Mouse (Mus musculus): ENCODE results near the gene Slc25a51. TPM values are rescaled to one million over a fixed set of nuclear protein-coding genes. Genes with fewer than 3 reads are reported as not detected.
"Not testable (repeated sequence)": the region's sequence is repeated elsewhere in the genome, so short reads cannot be mapped to it uniquely, and the experiment has no call there.

The Slc25a51 gene
- total RNA-seq, 2 experiments from 2014 or later: 32.4 to 40.3 TPM

DNA sequence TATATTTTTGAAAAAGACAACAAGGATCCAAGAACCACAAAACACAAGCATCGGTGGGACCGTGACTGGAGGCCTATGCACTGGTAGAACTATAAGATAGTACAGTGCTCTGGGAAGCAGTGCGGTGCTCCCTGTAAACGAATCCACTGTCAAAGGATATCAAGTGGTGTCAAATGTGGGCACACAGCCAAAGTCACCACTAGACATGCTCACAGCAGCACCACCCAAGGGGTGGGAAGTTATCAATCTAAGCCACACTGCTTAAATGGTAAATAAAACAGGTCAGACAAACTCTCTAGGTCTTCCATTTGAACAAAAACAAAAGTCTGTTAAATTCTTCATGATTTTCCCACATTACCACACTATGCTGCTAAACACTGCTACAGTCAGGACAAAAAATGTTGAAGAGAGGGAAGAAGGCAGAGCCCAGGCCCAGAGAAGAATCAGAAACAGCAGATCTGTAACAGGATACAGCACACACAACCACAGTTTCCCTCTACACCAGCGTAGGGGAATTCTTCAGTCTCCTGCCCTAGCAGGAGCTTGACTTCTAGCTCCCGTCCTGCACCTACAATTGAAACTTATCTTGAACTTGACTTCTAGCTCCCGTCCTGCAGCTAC is 5.6 kb downstream of the Slc25a51 start:
- ATAC-seq (replicated peaks; ENCODE audit: poor library complexity, severe bottlenecking): no peak

DNA sequence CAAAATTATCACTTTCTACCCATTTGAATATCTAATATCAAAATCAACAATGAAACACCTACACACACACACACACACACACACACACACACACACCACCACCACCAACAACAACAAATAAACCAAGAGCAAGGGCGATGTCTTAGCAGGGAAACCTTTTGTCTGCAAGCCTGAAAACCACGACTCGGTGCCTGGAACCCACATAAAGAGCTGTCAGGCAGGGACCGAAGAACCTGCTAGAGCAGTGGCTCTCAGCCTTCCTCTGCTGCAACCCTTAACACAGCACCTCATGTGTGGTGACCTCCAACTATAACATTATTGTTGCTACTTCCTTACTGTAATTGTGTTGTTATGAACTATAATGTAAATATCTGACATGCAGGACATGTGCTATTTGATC is 6.3 kb downstream of the Slc25a51 start:
- no peak for ATAC-seq (replicated peaks; ENCODE audit: poor library complexity, severe bottlenecking)

DNA sequence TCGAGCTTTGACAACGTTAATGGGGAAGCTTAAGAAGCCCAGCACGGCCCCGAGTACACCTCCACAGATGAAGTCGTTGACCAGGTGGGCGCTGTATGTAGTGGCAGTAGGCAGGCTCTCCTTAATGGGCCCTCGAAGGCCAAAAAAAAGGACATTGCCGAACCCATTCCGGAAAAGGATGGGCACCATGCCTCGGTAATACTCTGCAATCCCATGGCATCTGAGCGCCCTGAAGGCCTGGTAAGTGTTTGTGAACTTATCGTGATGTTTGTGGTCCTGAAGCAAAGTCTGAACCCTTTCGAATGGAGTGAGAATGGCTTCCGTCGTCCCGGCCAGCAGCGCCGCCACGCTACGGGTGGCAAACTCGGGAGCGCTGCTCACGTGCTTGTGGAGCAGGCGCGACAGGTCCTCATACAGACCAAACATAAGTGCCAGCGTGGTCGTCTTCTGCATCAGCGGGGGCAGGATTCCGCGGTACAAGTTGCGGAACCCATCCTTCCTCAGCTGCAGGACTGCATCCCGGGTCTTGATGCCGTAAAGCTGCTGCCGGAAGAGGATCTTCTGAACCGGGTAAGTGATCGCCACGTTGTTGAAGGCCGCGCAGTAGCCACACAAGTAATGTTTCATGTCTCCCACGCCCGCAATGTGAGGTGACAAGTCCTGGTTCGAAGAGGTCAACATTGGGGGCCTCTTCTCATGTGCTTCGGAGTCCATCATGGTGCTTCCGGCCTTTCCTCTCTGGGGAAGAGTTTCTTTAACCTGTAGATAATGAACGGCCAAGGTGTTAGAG is 8.9 kb downstream of the Slc25a51 start:
- no peak for ATAC-seq (replicated peaks; ENCODE audit: poor library complexity, severe bottlenecking)

DNA sequence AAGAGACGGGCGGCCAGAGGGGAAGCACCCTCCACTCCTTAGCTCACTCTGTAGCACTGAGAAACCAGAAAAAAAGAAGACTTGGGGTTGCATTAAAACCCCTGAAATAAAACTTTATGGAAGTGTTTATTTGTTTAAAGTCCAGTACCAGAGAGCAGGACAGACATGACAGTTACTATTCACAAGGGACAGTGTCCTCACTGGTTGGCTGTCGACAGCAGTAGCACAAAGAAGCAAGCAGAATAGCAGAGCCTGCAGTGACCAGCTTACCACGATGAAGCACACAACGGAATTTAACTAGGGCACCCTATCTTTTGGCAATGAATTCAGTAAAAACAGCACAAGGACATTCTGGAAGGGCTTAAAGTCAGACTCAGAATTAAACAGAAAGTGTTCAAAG is 10.3 kb downstream of the Slc25a51 start:
- not testable (repeated sequence) for ATAC-seq (replicated peaks; ENCODE audit: poor library complexity, severe bottlenecking)

DNA sequence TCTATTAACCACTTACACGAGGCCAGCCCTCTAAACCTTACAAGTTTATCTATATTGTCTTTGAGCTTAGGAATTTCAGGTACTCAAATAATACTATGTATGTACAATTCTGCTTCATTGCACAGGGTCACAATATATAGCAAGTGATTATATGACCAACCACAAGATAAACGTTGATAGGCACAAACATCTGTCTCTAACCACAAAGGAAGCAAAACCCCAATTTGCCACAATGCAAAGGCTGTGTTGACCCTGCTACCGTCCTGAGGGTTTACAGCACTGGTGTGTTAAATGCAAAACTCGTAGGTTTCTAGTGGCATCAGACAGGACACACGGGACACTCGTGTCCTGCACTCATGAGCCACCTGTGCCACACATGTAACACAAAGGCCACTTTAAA is 12.4 kb downstream of the Slc25a51 start:
- peak; percentile 71 for ATAC-seq (replicated peaks; ENCODE audit: poor library complexity, severe bottlenecking)

DNA sequence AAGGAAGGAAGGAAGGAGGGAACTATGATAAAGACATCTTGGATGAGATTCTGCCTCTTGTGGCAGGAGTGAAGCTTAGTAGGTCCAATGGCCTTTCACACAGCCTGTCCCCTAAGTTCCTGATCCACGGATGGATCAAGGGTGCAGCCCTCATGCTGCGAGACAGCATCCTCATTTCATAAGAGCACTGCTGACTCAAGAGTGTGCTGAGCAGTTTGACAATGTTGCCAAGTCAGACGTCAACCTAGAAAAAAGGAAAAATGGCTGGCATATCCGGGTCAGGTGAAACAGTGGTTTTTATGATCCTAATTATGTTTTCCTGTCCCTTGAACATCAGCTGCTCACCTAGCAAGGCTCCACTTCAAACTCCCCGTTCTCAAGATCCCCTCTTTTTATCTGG is 14.9 kb downstream of the Slc25a51 start:
- ATAC-seq (replicated peaks; ENCODE audit: poor library complexity, severe bottlenecking): peak; percentile 69

DNA sequence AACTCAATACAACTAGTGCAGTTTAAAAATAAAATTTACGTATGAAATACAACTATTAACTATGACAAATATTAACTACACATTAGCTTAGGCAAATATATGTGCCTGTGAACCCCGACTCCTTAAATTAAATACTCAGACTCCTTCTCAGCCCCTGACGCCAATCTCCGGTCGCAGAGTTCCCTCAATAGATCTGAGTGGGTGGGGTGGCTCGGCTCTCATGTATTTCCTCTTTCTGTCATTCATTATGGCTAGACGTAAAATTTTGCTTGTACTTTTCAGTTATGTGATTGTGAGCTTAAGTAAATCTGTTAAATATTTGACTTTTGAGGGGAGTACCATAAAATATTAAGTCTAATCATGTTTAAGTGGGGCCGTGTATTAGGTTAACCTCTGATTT is 15.6 kb downstream of the Slc25a51 start:
- ATAC-seq (replicated peaks; ENCODE audit: poor library complexity, severe bottlenecking): peak; percentile 46; the same call in 1 of the 2 replicates

DNA sequence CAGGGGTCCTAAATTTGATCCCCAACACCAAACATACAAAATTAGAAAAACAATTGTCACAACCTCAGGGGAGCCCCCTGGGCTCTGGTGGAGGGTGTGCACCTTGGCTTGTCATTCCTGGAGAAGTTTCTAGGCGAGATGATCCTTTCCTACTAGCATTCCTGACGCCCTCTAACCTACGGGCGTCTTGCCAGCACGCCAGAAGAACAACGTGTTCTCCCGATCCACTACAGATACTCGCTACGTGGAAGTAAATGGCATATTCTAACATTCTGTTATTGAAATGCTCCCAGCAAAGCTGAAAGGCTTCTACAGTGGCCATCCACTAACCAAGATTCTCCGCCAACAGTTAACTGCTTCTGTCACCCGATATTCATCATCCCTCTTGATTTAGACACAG is 16.0 kb downstream of the Slc25a51 start:
- ATAC-seq (replicated peaks; ENCODE audit: poor library complexity, severe bottlenecking): no peak

DNA sequence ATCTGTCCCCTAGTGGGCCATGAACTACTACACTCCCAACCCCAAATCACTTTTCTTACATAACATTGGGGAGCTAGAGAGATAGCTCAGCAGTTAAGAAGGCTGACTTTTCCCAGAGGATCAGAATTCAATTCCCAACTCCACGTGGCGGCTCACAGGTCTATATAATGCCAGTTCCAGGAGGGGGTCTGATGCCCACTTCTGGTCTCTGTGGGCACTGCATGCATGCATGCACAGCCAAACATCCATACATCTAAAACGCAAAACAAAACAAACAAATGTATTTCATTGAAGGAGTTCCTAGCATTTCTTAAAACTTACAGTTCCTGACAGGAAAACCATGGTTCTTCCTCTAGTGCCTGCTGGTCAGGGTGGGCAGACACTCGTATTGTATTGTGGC is 16.5 kb downstream of the Slc25a51 start:
- no peak for ATAC-seq (replicated peaks; ENCODE audit: poor library complexity, severe bottlenecking)

DNA sequence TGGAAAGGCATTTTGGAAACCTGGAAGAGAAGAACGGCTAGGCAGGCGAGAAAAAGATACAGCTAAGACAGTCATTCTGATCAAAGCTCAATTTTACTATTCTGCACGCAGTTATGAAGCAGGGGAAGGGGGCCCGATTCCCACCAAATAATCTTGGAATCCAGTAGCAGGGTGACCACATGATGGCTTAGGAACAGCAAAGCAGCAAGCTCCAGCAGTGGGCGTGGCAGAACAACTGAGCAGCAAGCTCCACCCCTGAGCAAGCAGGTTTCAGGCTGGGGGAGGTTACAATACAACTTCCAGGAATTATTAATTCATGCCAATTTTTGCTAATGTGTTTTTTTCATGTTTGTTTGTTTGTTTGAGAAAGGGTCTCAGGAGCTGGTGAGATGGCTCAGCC is 21.3 kb downstream of the Slc25a51 start:
- not testable (repeated sequence) for ATAC-seq (replicated peaks; ENCODE audit: poor library complexity, severe bottlenecking)

DNA sequence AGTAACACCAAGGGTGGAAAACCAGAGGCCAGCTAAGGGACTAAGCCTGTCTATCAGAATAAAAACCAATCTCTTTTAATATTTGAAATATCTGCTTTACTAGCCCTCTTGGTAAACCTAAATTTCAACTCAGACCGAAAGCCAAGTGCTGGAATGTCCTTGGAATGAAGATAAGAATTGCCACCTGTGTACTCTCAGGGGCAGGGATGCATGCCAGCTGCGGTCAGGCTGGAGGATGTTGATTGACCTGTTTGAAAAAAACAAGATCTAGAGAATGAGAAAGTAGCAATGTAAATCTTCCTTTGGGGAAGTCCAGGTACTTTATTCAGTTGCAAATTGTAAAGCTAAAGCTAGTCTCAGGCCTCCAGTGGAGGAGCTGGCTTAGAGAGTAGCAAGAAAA is 26.4 kb downstream of the Slc25a51 start:
- not testable (repeated sequence) for ATAC-seq (replicated peaks; ENCODE audit: poor library complexity, severe bottlenecking)

DNA sequence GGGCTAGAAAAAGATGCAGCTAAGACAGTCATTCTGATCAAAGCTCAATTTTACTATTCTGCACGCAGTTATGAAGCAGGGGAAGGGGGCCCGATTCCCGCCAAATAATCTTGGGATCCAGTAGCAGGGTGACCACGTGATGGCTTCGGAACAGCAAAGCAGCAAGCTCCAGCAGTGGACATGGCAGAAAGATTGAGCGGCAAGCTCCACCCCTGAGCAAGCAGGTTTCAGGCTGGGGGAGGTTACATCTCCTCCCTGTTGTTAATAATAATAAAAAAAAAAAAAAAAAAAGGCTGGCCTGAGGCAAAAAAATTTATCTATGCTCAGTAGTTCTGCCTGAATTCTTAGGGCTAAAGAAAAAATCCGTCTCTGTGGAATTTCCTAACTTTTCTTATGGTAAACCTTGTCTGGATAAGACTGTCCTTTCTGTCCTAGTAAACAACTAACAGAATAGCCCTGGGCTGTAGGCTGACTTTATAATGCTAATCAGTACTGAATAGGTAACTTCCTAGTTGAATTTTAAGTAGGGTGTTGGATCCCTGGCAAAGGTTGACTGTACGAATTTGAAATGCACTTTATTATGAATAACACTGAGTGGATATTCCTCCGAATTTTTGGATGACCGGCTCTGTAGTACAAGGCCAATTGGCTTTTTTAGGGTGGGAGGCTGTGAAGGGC is 27.5 kb downstream of the Slc25a51 start:
- not testable (repeated sequence) for ATAC-seq (replicated peaks; ENCODE audit: poor library complexity, severe bottlenecking)

DNA sequence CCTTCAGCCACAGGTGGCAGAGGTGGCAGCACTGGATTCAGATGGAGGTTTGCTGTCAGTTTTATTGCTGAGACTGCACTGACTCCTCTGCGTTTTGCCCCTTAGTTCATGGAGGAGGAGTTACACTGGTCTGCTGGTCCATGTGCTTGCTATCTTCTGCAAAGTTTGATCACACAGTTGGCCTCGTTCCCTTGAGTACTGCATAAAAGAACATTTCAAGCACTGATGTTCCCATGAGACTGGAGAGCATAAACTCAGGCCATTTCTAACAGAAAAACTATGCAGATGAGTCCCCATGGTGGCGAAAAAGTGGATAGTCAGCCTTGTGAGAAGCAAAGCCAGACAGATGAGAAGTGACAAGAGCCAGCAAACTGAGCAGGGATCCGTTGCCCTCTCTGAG is 32.0 kb downstream of the Slc25a51 start:
- no peak for ATAC-seq (replicated peaks; ENCODE audit: poor library complexity, severe bottlenecking)

DNA sequence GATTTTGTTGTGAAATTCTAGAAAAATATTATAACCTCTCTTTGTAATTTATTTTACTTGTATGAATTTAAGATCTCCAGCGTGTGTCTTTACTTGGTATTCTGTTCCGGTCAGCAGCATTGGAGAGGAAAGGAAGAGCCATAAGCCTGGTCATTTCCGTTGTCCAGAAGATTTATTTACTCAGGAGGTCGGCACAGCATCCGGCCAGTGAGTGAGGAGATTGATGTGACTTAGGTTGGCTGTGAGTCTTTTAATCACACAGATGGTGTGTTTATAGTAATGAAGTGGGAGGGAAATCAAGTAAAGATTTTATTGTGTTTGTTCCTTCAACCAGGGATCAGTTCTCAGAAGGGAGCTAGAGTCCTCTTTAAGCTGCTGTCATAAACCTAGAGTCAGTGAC is 33.7 kb downstream of the Slc25a51 start:
- ATAC-seq (replicated peaks; ENCODE audit: poor library complexity, severe bottlenecking): no peak

DNA sequence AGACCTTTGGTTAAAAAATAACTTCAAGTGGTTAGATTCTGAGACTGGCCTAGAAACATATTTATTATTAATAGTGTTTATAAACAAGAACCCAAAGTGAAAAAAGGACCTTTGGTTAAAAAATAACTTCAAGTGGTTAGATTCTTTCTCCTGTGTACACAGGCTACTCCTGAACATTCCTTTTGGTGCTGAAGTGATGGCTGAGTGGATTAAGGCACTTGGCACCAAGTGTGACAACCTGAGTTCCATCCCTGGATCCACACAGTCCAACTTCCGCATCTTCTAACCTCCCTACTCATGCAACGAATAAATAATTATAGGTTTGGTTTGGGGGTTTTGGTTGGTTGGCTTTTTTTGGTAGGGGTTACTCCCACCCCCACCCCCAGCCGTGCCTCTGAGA is 37.3 kb downstream of the Slc25a51 start:
- ATAC-seq (replicated peaks; ENCODE audit: poor library complexity, severe bottlenecking): no peak

DNA sequence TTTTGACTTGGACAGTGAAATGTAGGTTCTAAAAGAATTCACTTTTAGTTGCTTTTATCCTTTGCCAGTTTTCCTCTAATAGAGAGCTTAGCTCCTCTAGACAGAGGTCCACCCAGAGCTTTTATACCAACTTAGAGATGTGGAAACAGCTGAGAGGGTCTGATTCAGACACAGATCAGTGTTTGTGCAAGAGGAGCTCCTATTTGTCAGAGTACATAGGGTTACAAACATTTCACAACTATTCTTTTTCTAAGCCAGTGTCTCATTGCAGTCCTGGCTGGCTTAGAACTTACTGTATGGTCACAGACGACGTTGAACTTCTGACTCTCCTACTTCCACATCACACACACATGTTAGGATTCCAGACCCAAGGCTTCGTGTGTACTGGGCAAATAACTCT is 51.9 kb downstream of the Slc25a51 start:
- ATAC-seq (replicated peaks; ENCODE audit: poor library complexity, severe bottlenecking): no peak

Other genes with a start within 250 kb of the Slc25a51 start
- gene Frmpd1, start 223.9 kb downstream of the Slc25a51 start, total RNA-seq (2014; fragmentation: Nextera tagmentation): not detected in 2 replicates
- not detected in 2 replicates for gene Frmpd1, start 223.9 kb downstream of the Slc25a51 start, total RNA-seq (2017)
- 10.5 and 19.3 TPM in 2 replicates for gene Trmt10b, start 111.6 kb downstream of the Slc25a51 start, total RNA-seq (2014; fragmentation: Nextera tagmentation)
- 15.2 and 25.6 TPM in 2 replicates for gene Trmt10b, start 111.6 kb downstream of the Slc25a51 start, total RNA-seq (2017)
- gene Dcaf10, start 66.7 kb downstream of the Slc25a51 start, total RNA-seq (2014; fragmentation: Nextera tagmentation): 11.2 and 20.1 TPM in 2 replicates
- gene Dcaf10, start 66.7 kb downstream of the Slc25a51 start, total RNA-seq (2017): 10.1 and 14.8 TPM in 2 replicates
- gene Exosc3, start 66.0 kb downstream of the Slc25a51 start, total RNA-seq (2014; fragmentation: Nextera tagmentation): 67.2 and 71.0 TPM in 2 replicates
- gene Exosc3, start 66.0 kb downstream of the Slc25a51 start, total RNA-seq (2017): 164 and 182 TPM in 2 replicates
- 0.49 and 1.1 TPM in 2 replicates for gene Shb, start 123.7 kb upstream of the Slc25a51 start, total RNA-seq (2014; fragmentation: Nextera tagmentation)
- 0.72 and 2.2 TPM in 2 replicates for gene Shb, start 123.7 kb upstream of the Slc25a51 start, total RNA-seq (2017)